Mouse (Mus musculus): Measurements from ENCODE around the gene Hdgf. TPM values are rescaled to one million over a fixed set of nuclear protein-coding genes. Genes with fewer than 3 reads are reported as not detected.

Gene Hdgf
- total RNA-seq, 2 experiments from 2014 or later = 108 to 112 TPM

- DNase-seq (ENCODE audit: low spot score) = peak; percentile 83
- intact Hi-C loops (cut with DNase I) = loop anchor here (1.0 kb wide), 1 partner anchor 25 kb away; no protein-coding TSS in a partner anchor
Measured at GRCm38 (mm10) chr3:87960586-87961191, 54.6 kb downstream of the Hdgf start.

Other genes with a start within 250 kb of the Hdgf start
- under 1 TPM; 0.16 to 0.17 TPM for gene Lrrc71, start 157.7 kb upstream of the Hdgf start, total RNA-seq (2021)
- gene Ntrk1, start 111.2 kb upstream of the Hdgf start, total RNA-seq (2021) = under 1 TPM; 0.17 to 0.18 TPM
- gene Insrr, start 109.4 kb upstream of the Hdgf start, total RNA-seq (2021) = under 1 TPM in 1 of 2 experiments, not detected in 1; 0.08 TPM
- 10 to 100 TPM; 17.9 to 21.7 TPM for gene Pear1, start 82.0 kb upstream of the Hdgf start, total RNA-seq (2021)
- gene Sh2d2a, start 59.6 kb upstream of the Hdgf start, total RNA-seq (2021) = under 1 TPM in 1 of 2 experiments, not detected in 1; 0.08 TPM
- 10 to 100 TPM; 48.3 to 50.7 TPM for gene Prcc, start 20.7 kb upstream of the Hdgf start, total RNA-seq (2021)
- gene Mrpl24, start 13.2 kb downstream of the Hdgf start, total RNA-seq (2021) = 10 to 100 TPM; 68.3 to 70.1 TPM
- gene Isg20l2, start 24.0 kb downstream of the Hdgf start, total RNA-seq (2021) = 10 to 100 TPM; 12.1 to 12.4 TPM
- gene Rrnad1, start 24.4 kb downstream of the Hdgf start, total RNA-seq (2021) = 1 to 10 TPM; 6.0 to 6.1 TPM
- not detected for gene Crabp2, start 42.3 kb downstream of the Hdgf start, total RNA-seq (2021)
- gene Nes, start 64.8 kb downstream of the Hdgf start, total RNA-seq (2021) = 10 to 100 TPM; 20.9 to 25.1 TPM
- under 1 TPM; 0.14 to 0.26 TPM for gene Bcan, start 93.9 kb downstream of the Hdgf start, total RNA-seq (2021)
- gene Hapln2, start 121.3 kb downstream of the Hdgf start, total RNA-seq (2021) = not detected
- 10 to 100 TPM in 1 of 2 experiments, 1 to 10 TPM in 1; 7.8 to 10.2 TPM for gene Gpatch4, start 136.8 kb downstream of the Hdgf start, total RNA-seq (2021)
- gene Naxe, start 152.2 kb downstream of the Hdgf start, total RNA-seq (2021) = 10 to 100 TPM; 64.1 to 71.5 TPM
- not detected for gene Ttc24, start 172.0 kb downstream of the Hdgf start, total RNA-seq (2021)
- 1 to 10 TPM in 1 of 2 experiments, under 1 TPM in 1; 0.75 to 1.0 TPM for gene Iqgap3, start 175.7 kb downstream of the Hdgf start, total RNA-seq (2021)
- 100 to 1,000 TPM; 111 to 122 TPM for gene Mef2d, start 236.1 kb downstream of the Hdgf start, total RNA-seq (2021)